Mouse (Mus musculus): Measurements from ENCODE around the gene 2900011O08Rik.

GRCm38 (mm10) chr16:14091771-14092170 is 105.4 kb downstream of the 2900011O08Rik start:
- TF ChIP-seq TAL1 (IDR thresholded peaks at IDR 0.05; ENCODE audit: low read length) (no peak), GATA1 (IDR thresholded peaks at IDR 0.05; ENCODE audit: low read length) (no peak)

All from erythroblast, embryonic 14.5 days (primary cell).